Mouse (Mus musculus): ENCODE results near the gene Stap2.

- TF ChIP-seq CTCF (IDR thresholded peaks at IDR 0.05; ENCODE audit: low read depth) (no peak), EP300 (IDR thresholded peaks at IDR 0.05; ENCODE audit: low read depth) (no peak)
Observed at GRCm38 (mm10) chr17:55968210-55968609, 37.2 kb downstream of the Stap2 start.

Measured in liver, postnatal 0 days (tissue).